Mouse (Mus musculus) lung, postnatal 0 days (tissue): ENCODE data around the gene Ngp. TPM values are rescaled to one million over a fixed set of nuclear protein-coding genes. Genes with fewer than 3 reads are reported as not detected.

ENCODE experiments used
- ATAC-seq: fragments of 200-750 bp; cut with Nextera tagmentation; 2 replicates; pipeline ENCODE4 v1.8.0; 2017; ENCODE audit warnings: moderate library complexity
- DNase-seq: peaks from one replicate; pipeline ENCODE4 v3.0.0-alpha.2; 2016; ENCODE audit warnings: low spot score
- H3K27ac ChIP-seq: fragments of 300-500 bp; sonication (generic); 2 replicates; pipeline ENCODE4 v1.5.1; 2014; ENCODE audit warnings: antibody characterized with exemption, mild to moderate bottlenecking, low read length, mixed read lengths
- H3K27me3 ChIP-seq: fragments of 300-500 bp; sonication (generic); replicated peaks from 2 replicates; pipeline ENCODE4 v1.6.1; 2014; ENCODE audit warnings: low read length, mixed read lengths; ENCODE audit not compliant: insufficient read depth
- H3K36me3 ChIP-seq: fragments of 300-500 bp; sonication (generic); 2 replicates; pipeline ENCODE4 v1.6.1; 2014; ENCODE audit warnings: low read length, mixed read lengths; ENCODE audit not compliant: insufficient read depth
- H3K4me1 ChIP-seq: fragments of 300-500 bp; sonication (generic); 2 replicates; pipeline ENCODE4 v1.6.1; 2014; ENCODE audit warnings: antibody characterized with exemption, low read depth, low read length, mixed read lengths; ENCODE audit not compliant: insufficient read depth
- H3K4me2 ChIP-seq: fragments of 300-500 bp; sonication (generic); replicated peaks from 2 replicates; pipeline ENCODE4 v1.6.1; 2014; ENCODE audit warnings: low read depth, mild to moderate bottlenecking, low read length, moderate library complexity, mixed read lengths
- H3K4me3 ChIP-seq: fragments of 300-500 bp; sonication (generic); 2 replicates; pipeline ENCODE4 v1.5.1; 2014; ENCODE audit warnings: low read depth, low read length
- H3K9ac ChIP-seq: fragments of 300-500 bp; sonication (generic); replicated peaks from 2 replicates; pipeline ENCODE4 v1.6.1; 2014; ENCODE audit warnings: low read depth, mild to moderate bottlenecking
- H3K9me3 ChIP-seq: fragments of 300-500 bp; sonication (generic); 2 replicates; pipeline ENCODE4 v1.6.1; 2016; ENCODE audit warnings: low read length, mixed read lengths
- CTCF ChIP-seq: IDR thresholded peaks from 2 replicates; pipeline ENCODE4 v1.5.1; 2016; ENCODE audit warnings: antibody characterized with exemption, mild to moderate bottlenecking
- EP300 ChIP-seq: IDR thresholded peaks from 2 replicates; pipeline ENCODE4 v1.6.1; 2016; ENCODE audit warnings: antibody characterized with exemption, mild to moderate bottlenecking, control low read depth
- WGBS: fragments of 180-500 bp; shearing (Covaris S2); extraction: QIAGEN DNeasy Blood & Tissue Kit; methylation state at CpG from one replicate; pipeline ENCODE4 v1.1.7; 2014; 5-methylcytosine and 5-hydroxymethylcytosine counted together
- polyA plus RNA-seq: library from polyadenylated mRNA; unstranded; fragments of >200 nt; fragmentation: Nextera tagmentation; extraction: Ambion mirVana; gene quantifications from 2 replicates; pipeline ENCODE4 v1.2.1, GENCODE M21; 2015

Gene Ngp
- polyA plus RNA-seq, 1 experiment from 2014 or later: 24.6 TPM

GRCm38 (mm10) chr9:110440049-110440448 lies 20.5 kb downstream of the Ngp start:
- DNase-seq (peak; percentile 10), ATAC-seq (peak; percentile 78)
- Histone ChIP-seq H3K9me3 (no peaks in the 10 kb centered on the region), H3K4me3 (no peak overlapping the region), H3K9ac (no peak overlapping the region), H3K27me3 (no peaks in the 10 kb centered on the region), H3K27ac (no peak overlapping the region), H3K36me3 (peaks cover 9% of the 10 kb centered on the region; the same call in 1 of the 2 replicates), H3K4me1 (no peaks in the 10 kb centered on the region), H3K4me2 (no peak overlapping the region)
- WGBS: 50% methylated on average over 4 of the region's 5 CpGs
- peak; percentile 35; the same call in 1 of the 2 replicates for TF ChIP-seq CTCF
- no peak for TF ChIP-seq EP300

GRCm38 (mm10) chr9:110440559-110440958 lies 21.0 kb downstream of the Ngp start:
- H3K27me3 ChIP-seq: no peaks in the 10 kb centered on the region
- no peak overlapping the region for H3K4me2 ChIP-seq
- H3K36me3 ChIP-seq: peaks cover 4% of the 10 kb centered on the region; the same call in 1 of the 2 replicates
- no peak overlapping the region for H3K27ac ChIP-seq
- 89% methylated on average over 6 of the region's 6 CpGs for WGBS
- H3K9ac ChIP-seq: no peak overlapping the region
- TF ChIP-seq EP300 (no peak), CTCF (no peak)
- H3K9me3 ChIP-seq: no peaks in the 10 kb centered on the region
- DNase-seq (peak; percentile 7), ATAC-seq (no peak; the same call in 1 of the 2 replicates)
- no peaks in the 10 kb centered on the region for H3K4me1 ChIP-seq
- H3K4me3 ChIP-seq: no peak overlapping the region

- Histone ChIP-seq H3K4me1 (no peaks in the 10 kb centered on the region), H3K9ac (no peak overlapping the region), H3K4me3 (no peak overlapping the region), H3K27ac (no peak overlapping the region), H3K27me3 (no peaks in the 10 kb centered on the region), H3K4me2 (no peak overlapping the region), H3K36me3 (no peaks in the 10 kb centered on the region), H3K9me3 (no peaks in the 10 kb centered on the region)
- no peak for ATAC-seq
- no peak for TF ChIP-seq CTCF
- no peak for TF ChIP-seq EP300
- 79% methylated on average over 15 of the region's 15 CpGs for WGBS
- DNase-seq: no peak
These were observed 28.8 kb downstream of the Ngp start for GRCm38 (mm10) chr9:110448356-110448755.

GRCm38 (mm10) chr9:110448857-110449617 lies 29.5 kb downstream of the Ngp start:
- no peaks in the 10 kb centered on the region for H3K9me3 ChIP-seq

GRCm38 (mm10) chr9:110452523-110452922 lies 33.0 kb downstream of the Ngp start:
- Histone ChIP-seq H3K27ac (no peak overlapping the region), H3K9ac (no peak overlapping the region), H3K4me1 (no peaks in the 10 kb centered on the region), H3K27me3 (no peaks in the 10 kb centered on the region), H3K9me3 (no peaks in the 10 kb centered on the region), H3K36me3 (no peaks in the 10 kb centered on the region), H3K4me3 (no peak overlapping the region), H3K4me2 (no peak overlapping the region)
- DNase-seq (no peak), ATAC-seq (no peak)
- WGBS: 67% methylated on average over 3 of the region's 3 CpGs
- no peak for TF ChIP-seq EP300
- no peak for TF ChIP-seq CTCF

More at GRCm38 (mm10) chr9:110448857-110449617, 29.5 kb downstream of the Ngp start:
- H3K27me3 ChIP-seq: no peaks in the 10 kb centered on the region
- no peaks in the 10 kb centered on the region for H3K4me1 ChIP-seq
- DNase-seq (peak; percentile 89), ATAC-seq (peak; percentile 81)
- WGBS: 25% methylated on average over 11 of the region's 11 CpGs
- H3K36me3 ChIP-seq: no peaks in the 10 kb centered on the region
- no peak overlapping the region for H3K4me2 ChIP-seq
- no peak overlapping the region for H3K27ac ChIP-seq
- TF ChIP-seq EP300 (no peak), CTCF (peak; percentile 91)
- H3K9ac ChIP-seq: no peak overlapping the region
- no peak overlapping the region for H3K4me3 ChIP-seq

- no peaks in the 10 kb centered on the region for H3K27me3 ChIP-seq
- H3K4me1 ChIP-seq: no peaks in the 10 kb centered on the region
- no peak for DNase-seq
- WGBS: 85% methylated on average over 3 of the region's 3 CpGs
- TF ChIP-seq CTCF (no peak), EP300 (no peak)
- H3K27ac ChIP-seq: no peak overlapping the region
- no peak overlapping the region for H3K4me3 ChIP-seq
- no peak for ATAC-seq
- no peak overlapping the region for H3K9ac ChIP-seq
- no peaks in the 10 kb centered on the region for H3K36me3 ChIP-seq
- H3K4me2 ChIP-seq: no peak overlapping the region
- H3K9me3 ChIP-seq: no peaks in the 10 kb centered on the region
These were observed 38.4 kb downstream of the Ngp start for GRCm38 (mm10) chr9:110457926-110458325.
